Mouse (Mus musculus): ENCODE results near the gene Fam172a. TPM values are rescaled to one million over a fixed set of nuclear protein-coding genes. Genes with fewer than 3 reads are reported as not detected.

Gene Fam172a
- polyA plus RNA-seq, 1 experiment from 2014 or later: 53.6 TPM

GRCm38 (mm10) chr13:78104851-78105250, 403.0 kb downstream of the Fam172a start:
- Histone ChIP-seq H3K4me3 (ENCODE audit: low read depth, low read length) (no peak overlapping the region), H3K4me1 (ENCODE audit: control insufficient read depth, insufficient read depth, low read length) (peaks cover 2% of the 10 kb centered on the region; the same call in 1 of the 2 replicates), H3K9me3 (ENCODE audit: control insufficient read depth, low read length) (no peaks in the 10 kb centered on the region), H3K27me3 (ENCODE audit: control insufficient read depth, insufficient read depth, low read length) (no peaks in the 10 kb centered on the region), H3K36me3 (ENCODE audit: control insufficient read depth, insufficient read depth, low read length) (no peaks in the 10 kb centered on the region), H3K27ac (ENCODE audit: low read depth, low read length) (no peak overlapping the region), H3K9ac (ENCODE audit: low read length) (no peak overlapping the region), H3K4me2 (no peak overlapping the region)
- WGBS: 86% methylated on average over 3 of the region's 3 CpGs
- ATAC-seq (ENCODE audit: low FRiP score) (no peak), DNase-seq (ENCODE audit: low spot score, missing footprints) (no peak)

DNA sequence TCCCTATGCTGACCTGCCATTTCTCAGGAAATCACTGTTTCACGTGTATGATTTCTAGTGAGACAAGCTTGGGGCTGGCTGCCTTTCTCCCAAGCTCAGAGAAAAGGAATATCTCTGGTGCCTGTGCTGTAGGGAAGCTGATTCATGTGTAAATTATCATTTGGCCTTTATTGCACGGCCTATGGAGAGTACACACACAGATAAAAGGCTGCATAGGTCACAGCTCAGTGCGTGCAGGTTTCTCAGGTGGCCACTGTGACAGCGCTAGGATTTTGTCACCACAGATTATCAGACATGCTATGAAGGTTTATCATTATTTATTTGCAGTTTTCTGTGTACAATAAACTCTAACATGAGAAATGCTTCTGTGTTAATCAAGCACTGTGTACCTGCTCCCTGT, 408.8 kb downstream of the Fam172a start:
- Histone ChIP-seq H3K4me1 (ENCODE audit: control insufficient read depth, insufficient read depth, low read length) (peaks cover 3% of the 10 kb centered on the region; the same call in 1 of the 2 replicates), H3K4me2 (no peak overlapping the region), H3K9ac (ENCODE audit: low read length) (no peak overlapping the region), H3K27ac (ENCODE audit: low read depth, low read length) (no peak overlapping the region), H3K27me3 (ENCODE audit: control insufficient read depth, insufficient read depth, low read length) (no peaks in the 10 kb centered on the region), H3K4me3 (ENCODE audit: low read depth, low read length) (no peak overlapping the region), H3K9me3 (ENCODE audit: control insufficient read depth, low read length) (no peaks in the 10 kb centered on the region), H3K36me3 (ENCODE audit: control insufficient read depth, insufficient read depth, low read length) (no peaks in the 10 kb centered on the region)
- DNase-seq (ENCODE audit: low spot score, missing footprints): peak; percentile 77
- ATAC-seq (ENCODE audit: low FRiP score): no peak
- 77% methylated on average over 4 of the region's 4 CpGs for WGBS

GRCm38 (mm10) chr13:78113978-78114377, 412.1 kb downstream of the Fam172a start:
- 89% methylated on average over 4 of the region's 4 CpGs for WGBS
- H3K27me3 ChIP-seq (ENCODE audit: control insufficient read depth, insufficient read depth, low read length): no peaks in the 10 kb centered on the region
- no peak for ATAC-seq (ENCODE audit: low FRiP score)
- peaks cover 3% of the 10 kb centered on the region; the same call in 1 of the 2 replicates for H3K4me1 ChIP-seq (ENCODE audit: control insufficient read depth, insufficient read depth, low read length)
- no peak for DNase-seq (ENCODE audit: low spot score, missing footprints)
- no peak overlapping the region for H3K4me3 ChIP-seq (ENCODE audit: low read depth, low read length)
- no peak overlapping the region for H3K27ac ChIP-seq (ENCODE audit: low read depth, low read length)
- no peaks in the 10 kb centered on the region for H3K36me3 ChIP-seq (ENCODE audit: control insufficient read depth, insufficient read depth, low read length)
- H3K9ac ChIP-seq (ENCODE audit: low read length): no peak overlapping the region
- H3K4me2 ChIP-seq: no peak overlapping the region
- no peaks in the 10 kb centered on the region for H3K9me3 ChIP-seq (ENCODE audit: control insufficient read depth, low read length)

DNA sequence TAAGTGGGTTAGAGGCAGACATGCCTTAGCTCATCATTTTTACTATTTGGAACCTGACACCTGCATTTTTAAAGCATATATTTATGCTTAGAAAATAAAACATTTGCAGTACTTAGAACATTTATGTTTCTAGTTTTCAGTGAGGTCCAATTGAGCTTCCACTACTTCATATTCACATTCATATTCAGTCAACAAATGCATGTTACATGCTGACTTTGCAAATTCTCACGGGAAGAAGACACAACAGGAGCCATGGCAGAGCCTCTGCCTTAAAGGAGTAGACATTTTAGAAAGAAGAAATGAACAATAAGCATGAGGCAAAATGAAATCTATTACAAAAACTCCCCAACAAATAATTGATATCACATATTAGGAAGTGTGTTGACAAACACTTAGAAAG, 416.9 kb downstream of the Fam172a start:
- H3K4me1 ChIP-seq (ENCODE audit: control insufficient read depth, insufficient read depth, low read length): no peaks in the 10 kb centered on the region
- no peaks in the 10 kb centered on the region for H3K9me3 ChIP-seq (ENCODE audit: control insufficient read depth, low read length)
- ATAC-seq (ENCODE audit: low FRiP score): no peak
- 80% methylated on average over 1 of the region's 1 CpGs for WGBS
- DNase-seq (ENCODE audit: low spot score, missing footprints): no peak
- no peaks in the 10 kb centered on the region for H3K36me3 ChIP-seq (ENCODE audit: control insufficient read depth, insufficient read depth, low read length)
- no peaks in the 10 kb centered on the region for H3K27me3 ChIP-seq (ENCODE audit: control insufficient read depth, insufficient read depth, low read length)
- H3K27ac ChIP-seq (ENCODE audit: low read depth, low read length): no peak overlapping the region
- H3K9ac ChIP-seq (ENCODE audit: low read length): no peak overlapping the region
- H3K4me2 ChIP-seq: no peak overlapping the region
- no peak overlapping the region for H3K4me3 ChIP-seq (ENCODE audit: low read depth, low read length)

DNA sequence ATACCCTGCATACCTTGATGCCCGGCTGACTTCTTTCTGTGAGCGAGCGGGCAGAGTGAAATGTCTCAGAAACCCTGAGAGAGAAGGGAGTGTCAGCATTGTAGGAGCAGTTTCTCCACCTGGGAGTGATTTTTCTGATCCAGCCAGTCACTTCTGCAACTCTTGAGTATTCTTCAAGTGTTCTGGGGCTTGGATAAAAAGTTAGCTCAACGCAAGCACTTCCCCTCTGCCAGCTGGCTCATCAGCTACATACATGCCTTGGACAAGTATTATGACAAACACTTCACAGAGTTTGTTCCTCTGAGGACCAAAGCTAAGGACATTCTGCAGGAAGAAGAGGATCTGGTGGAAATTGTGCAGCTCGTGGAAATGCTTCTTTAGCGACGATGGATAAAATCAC, 420.2 kb downstream of the Fam172a start:
- ATAC-seq (ENCODE audit: low FRiP score) (no peak), DNase-seq (ENCODE audit: low spot score, missing footprints) (no peak)
- H3K36me3 ChIP-seq (ENCODE audit: control insufficient read depth, insufficient read depth, low read length): no peaks in the 10 kb centered on the region
- no peaks in the 10 kb centered on the region for H3K27me3 ChIP-seq (ENCODE audit: control insufficient read depth, insufficient read depth, low read length)
- H3K27ac ChIP-seq (ENCODE audit: low read depth, low read length): no peak overlapping the region
- H3K4me2 ChIP-seq: no peak overlapping the region
- no peaks in the 10 kb centered on the region for H3K9me3 ChIP-seq (ENCODE audit: control insufficient read depth, low read length)
- 96% methylated on average over 7 of the region's 7 CpGs for WGBS
- no peak overlapping the region for H3K4me3 ChIP-seq (ENCODE audit: low read depth, low read length)
- H3K9ac ChIP-seq (ENCODE audit: low read length): no peak overlapping the region
- H3K4me1 ChIP-seq (ENCODE audit: control insufficient read depth, insufficient read depth, low read length): no peaks in the 10 kb centered on the region

DNA sequence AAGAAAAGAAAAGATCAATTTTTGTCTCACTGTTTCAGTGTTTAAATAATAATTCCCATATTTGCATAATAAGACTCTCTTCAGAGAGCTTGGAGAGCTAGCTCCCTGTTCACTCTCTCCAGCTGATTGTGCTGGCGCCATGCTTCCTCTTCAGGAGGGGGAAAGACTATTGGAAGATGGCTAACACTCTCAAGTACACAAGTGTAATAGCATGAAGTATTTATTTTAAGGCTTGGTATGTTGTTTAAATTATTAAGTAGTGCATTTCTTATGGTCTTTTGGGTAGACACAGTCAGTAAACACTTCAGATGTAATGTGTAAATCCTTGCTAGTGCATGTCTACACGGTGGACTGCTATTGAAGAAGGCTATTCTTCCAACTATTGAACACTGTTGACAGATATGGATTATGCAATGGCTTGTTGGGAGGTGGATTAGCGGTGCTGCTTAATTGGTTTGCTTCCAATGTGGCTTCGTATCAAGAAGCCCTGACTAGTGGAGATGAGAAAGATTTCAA, 422.1 kb downstream of the Fam172a start:
- no peak for ATAC-seq (ENCODE audit: low FRiP score)
- H3K36me3 ChIP-seq (ENCODE audit: control insufficient read depth, insufficient read depth, low read length): no peaks in the 10 kb centered on the region
- no peaks in the 10 kb centered on the region for H3K4me1 ChIP-seq (ENCODE audit: control insufficient read depth, insufficient read depth, low read length)
- no peak overlapping the region for H3K27ac ChIP-seq (ENCODE audit: low read depth, low read length)
- WGBS: 83% methylated on average over 4 of the region's 4 CpGs
- DNase-seq (ENCODE audit: low spot score, missing footprints): no peak
- H3K9ac ChIP-seq (ENCODE audit: low read length): no peak overlapping the region
- no peak overlapping the region for H3K4me3 ChIP-seq (ENCODE audit: low read depth, low read length)
- H3K27me3 ChIP-seq (ENCODE audit: control insufficient read depth, insufficient read depth, low read length): no peaks in the 10 kb centered on the region
- no peak overlapping the region for H3K4me2 ChIP-seq
- no peaks in the 10 kb centered on the region for H3K9me3 ChIP-seq (ENCODE audit: control insufficient read depth, low read length)

DNA sequence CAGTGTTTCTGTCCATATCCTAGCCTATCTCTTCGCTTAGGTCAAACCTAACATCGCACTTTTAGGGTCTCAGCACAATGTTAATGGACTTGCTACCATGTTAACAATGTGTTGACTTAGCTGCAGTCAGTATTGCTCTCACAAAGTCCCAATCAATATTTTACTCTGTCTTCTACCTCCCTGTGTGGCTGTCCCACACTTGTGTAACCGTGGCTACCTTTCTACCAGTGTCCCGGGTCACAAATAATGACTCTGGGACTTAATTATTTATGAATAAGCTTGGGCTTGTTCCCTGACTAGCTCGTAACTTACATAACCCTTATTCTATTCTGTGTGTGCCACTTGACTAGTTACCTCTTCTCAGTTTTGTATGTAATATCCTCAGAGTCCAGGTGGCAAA, 455.6 kb downstream of the Fam172a start:
- H3K4me2 ChIP-seq: no peak overlapping the region
- no peak for ATAC-seq (ENCODE audit: low FRiP score)
- H3K9ac ChIP-seq (ENCODE audit: low read length): no peak overlapping the region
- 84% methylated on average over 5 of the region's 5 CpGs for WGBS
- no peak overlapping the region for H3K4me3 ChIP-seq (ENCODE audit: low read depth, low read length)
- no peaks in the 10 kb centered on the region for H3K36me3 ChIP-seq (ENCODE audit: control insufficient read depth, insufficient read depth, low read length)
- no peaks in the 10 kb centered on the region for H3K27me3 ChIP-seq (ENCODE audit: control insufficient read depth, insufficient read depth, low read length)
- H3K9me3 ChIP-seq (ENCODE audit: control insufficient read depth, low read length): no peaks in the 10 kb centered on the region
- H3K27ac ChIP-seq (ENCODE audit: low read depth, low read length): no peak overlapping the region
- peaks cover 3% of the 10 kb centered on the region for H3K4me1 ChIP-seq (ENCODE audit: control insufficient read depth, insufficient read depth, low read length)
- DNase-seq (ENCODE audit: low spot score, missing footprints): no peak

DNA sequence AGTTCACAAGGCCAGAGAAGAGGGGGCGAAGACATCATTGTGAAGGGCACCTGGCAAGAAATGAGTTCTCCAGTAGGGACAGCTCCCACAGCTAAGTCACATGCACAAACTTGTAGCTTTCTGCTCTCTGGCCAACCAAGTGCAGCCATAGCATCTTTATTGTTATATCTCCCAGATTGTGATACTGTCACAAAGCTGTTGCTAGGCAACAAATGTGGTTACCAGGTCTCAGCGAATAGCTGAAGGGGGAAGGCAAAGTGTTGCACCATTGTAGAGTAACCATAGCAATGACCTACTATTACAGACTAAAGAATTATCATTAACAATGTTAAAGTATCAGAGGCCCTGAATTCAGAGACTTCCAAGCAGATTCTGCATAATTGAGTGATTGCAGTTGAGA, 460.3 kb downstream of the Fam172a start:
- no peak overlapping the region for H3K4me3 ChIP-seq (ENCODE audit: low read depth, low read length)

DNA sequence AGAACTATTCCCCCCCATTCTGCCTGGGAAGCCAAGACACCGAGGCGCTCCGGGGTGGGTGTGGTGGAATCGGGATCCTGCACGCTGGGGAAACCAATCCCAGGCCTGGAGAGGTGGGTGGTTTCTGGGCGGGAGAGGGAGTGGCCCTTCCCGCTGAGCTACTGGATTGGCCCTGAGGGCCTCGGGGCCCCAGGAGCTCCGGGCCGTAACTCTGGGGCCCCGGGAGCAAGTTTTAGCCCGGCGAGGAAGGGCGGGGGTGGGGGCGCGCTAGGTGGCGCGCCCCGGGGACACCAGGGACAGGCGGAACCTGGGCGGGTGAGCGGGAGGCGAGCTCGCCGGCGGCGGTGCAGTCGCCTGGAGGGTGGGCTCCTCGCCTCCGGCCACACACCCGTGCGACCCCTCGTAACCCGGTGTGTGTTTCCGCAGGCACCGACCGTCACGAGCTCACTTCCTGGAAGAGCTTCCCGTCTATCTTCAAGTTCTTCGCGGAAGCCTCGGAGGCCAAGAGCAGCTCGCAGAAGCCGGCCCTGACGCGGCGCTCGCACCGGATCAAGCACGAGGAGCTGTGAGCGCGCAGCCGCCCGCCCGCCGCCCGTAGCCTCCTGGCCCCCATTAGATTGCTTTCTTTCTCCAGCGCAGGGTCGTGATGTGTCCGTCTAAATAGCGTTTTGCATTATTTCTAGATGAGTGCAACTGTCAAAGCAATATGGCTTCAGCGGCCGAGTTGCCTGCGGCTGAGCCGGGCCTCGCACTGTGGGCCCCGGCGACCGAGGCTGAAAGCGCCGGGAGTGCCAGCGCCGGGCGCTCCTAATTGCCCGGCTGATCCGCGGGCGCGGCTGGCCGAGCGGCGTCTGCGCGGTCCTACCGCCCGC, 461.5 kb downstream of the Fam172a start:
- peaks cover 9% of the 10 kb centered on the region for H3K4me1 ChIP-seq (ENCODE audit: control insufficient read depth, insufficient read depth, low read length)
- WGBS: under 1% methylated on average over 86 of the region's 86 CpGs

More for the DNA sequence above, 460.3 kb downstream of the Fam172a start:
- H3K4me2 ChIP-seq: peak overlapping the region; percentile 17; the same call in 1 of the 2 replicates
- no peak overlapping the region; the same call in 1 of the 2 replicates for H3K27ac ChIP-seq (ENCODE audit: low read depth, low read length)
- WGBS: 28% methylated on average over 2 of the region's 2 CpGs
- H3K27me3 ChIP-seq (ENCODE audit: control insufficient read depth, insufficient read depth, low read length): peaks cover 19% of the 10 kb centered on the region
- H3K9ac ChIP-seq (ENCODE audit: low read length): no peak overlapping the region
- no peaks in the 10 kb centered on the region for H3K9me3 ChIP-seq (ENCODE audit: control insufficient read depth, low read length)
- H3K36me3 ChIP-seq (ENCODE audit: control insufficient read depth, insufficient read depth, low read length): no peaks in the 10 kb centered on the region
- peak; percentile 73 for ATAC-seq (ENCODE audit: low FRiP score)
- H3K4me1 ChIP-seq (ENCODE audit: control insufficient read depth, insufficient read depth, low read length): peaks cover 9% of the 10 kb centered on the region
- peak; percentile 93 for DNase-seq (ENCODE audit: low spot score, missing footprints)

More for the DNA sequence above, 461.5 kb downstream of the Fam172a start:
- Histone ChIP-seq H3K36me3 (ENCODE audit: control insufficient read depth, insufficient read depth, low read length) (no peaks in the 10 kb centered on the region), H3K4me3 (ENCODE audit: low read depth, low read length) (peak overlapping the region; percentile 56), H3K9ac (ENCODE audit: low read length) (peak overlapping the region; percentile 93), H3K4me2 (peak overlapping the region; percentile 85), H3K9me3 (ENCODE audit: control insufficient read depth, low read length) (no peaks in the 10 kb centered on the region), H3K27me3 (ENCODE audit: control insufficient read depth, insufficient read depth, low read length) (peaks cover 24% of the 10 kb centered on the region), H3K27ac (ENCODE audit: low read depth, low read length) (peak overlapping the region; percentile 92)
- peak; percentile 92 for ATAC-seq (ENCODE audit: low FRiP score)
- DNase-seq (ENCODE audit: low spot score, missing footprints): peak; percentile 98
